Mouse (Mus musculus) E14TG2a.4 (cell line): ENCODE results near the gene Mrpl14.

Experiments used
- H3K27me3 ChIP-seq: 2 replicates; pipeline ENCODE4 v1.6.1; 2014; ENCODE audit warnings: low read length, control low read depth; ENCODE audit not compliant: insufficient read depth
- H3K36me3 ChIP-seq: 2 replicates; pipeline ENCODE4 v1.6.1; 2014; ENCODE audit warnings: low read length, control low read depth; ENCODE audit not compliant: insufficient read depth
- H3K4me1 ChIP-seq: replicated peaks from 2 replicates; pipeline ENCODE4 v1.6.1; 2014; ENCODE audit warnings: low read depth, low read length, control low read depth
- H3K4me3 ChIP-seq: replicated peaks from 2 replicates; pipeline ENCODE4 v1.5.1; 2014; ENCODE audit warnings: mild to moderate bottlenecking, low read length
- H3K9me3 ChIP-seq: 2 replicates; pipeline ENCODE4 v1.6.1; 2014; ENCODE audit warnings: low read length, control low read depth
- CTCF ChIP-seq: conservative IDR thresholded peaks from 2 replicates; pipeline ENCODE4 v1.5.1; 2014; ENCODE audit warnings: low read length
- NANOG ChIP-seq: IDR thresholded peaks from 2 replicates; pipeline ENCODE4 v1.6.1; 2014; ENCODE audit warnings: borderline replicate concordance, low read length, mixed read lengths
- POU5F1 ChIP-seq: IDR thresholded peaks from 2 replicates; pipeline ENCODE4 v1.6.1; 2014; ENCODE audit warnings: low read length, borderline replicate concordance

Gene Mrpl14

GRCm38 (mm10) chr17:45663106-45663919 lies 22.8 kb upstream of the Mrpl14 start:
- Histone ChIP-seq H3K9me3 (no peaks in the 10 kb centered on the region), H3K4me1 (peaks cover 88% of the 10 kb centered on the region), H3K4me3 (peak overlapping the region; percentile 29; the same call in 1 of the 2 replicates), H3K27me3 (no peaks in the 10 kb centered on the region), H3K36me3 (peaks cover 61% of the 10 kb centered on the region)
- peak; percentile 92 for TF ChIP-seq CTCF
- no peak for TF ChIP-seq NANOG
- no peak for TF ChIP-seq POU5F1

DNA sequence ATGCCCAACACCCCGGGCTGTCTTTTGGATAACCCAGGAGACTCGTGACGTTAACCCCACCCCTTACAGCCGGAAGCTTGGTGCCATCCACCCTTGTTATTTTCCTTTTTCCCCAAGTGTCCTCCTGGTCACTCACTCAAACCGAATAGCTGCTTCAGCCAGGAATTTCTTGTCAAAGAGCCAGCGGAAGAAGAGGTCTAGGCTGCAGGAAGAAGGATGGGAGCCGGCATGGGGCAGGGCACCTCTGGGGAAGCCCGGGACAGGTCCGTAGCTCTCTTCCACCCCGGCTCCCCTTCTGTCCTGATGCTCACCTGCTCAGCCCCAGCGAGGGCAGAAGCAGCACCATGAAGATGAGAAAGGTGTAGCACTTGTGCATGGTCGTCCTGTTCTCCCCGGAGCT lies 21.5 kb upstream of the Mrpl14 start:
- Histone ChIP-seq H3K4me1 (peaks cover 86% of the 10 kb centered on the region), H3K36me3 (peaks cover 73% of the 10 kb centered on the region), H3K9me3 (no peaks in the 10 kb centered on the region), H3K27me3 (no peaks in the 10 kb centered on the region), H3K4me3 (peak overlapping the region; percentile 73)
- TF ChIP-seq CTCF (no peak), POU5F1 (no peak), NANOG (no peak)

GRCm38 (mm10) chr17:45666091-45666490 lies 20.0 kb upstream of the Mrpl14 start:
- Histone ChIP-seq H3K4me1 (peaks cover 86% of the 10 kb centered on the region), H3K36me3 (peaks cover 75% of the 10 kb centered on the region), H3K27me3 (no peaks in the 10 kb centered on the region), H3K9me3 (no peaks in the 10 kb centered on the region), H3K4me3 (peak overlapping the region; percentile 64)
- TF ChIP-seq POU5F1 (no peak), CTCF (no peak), NANOG (no peak)

DNA sequence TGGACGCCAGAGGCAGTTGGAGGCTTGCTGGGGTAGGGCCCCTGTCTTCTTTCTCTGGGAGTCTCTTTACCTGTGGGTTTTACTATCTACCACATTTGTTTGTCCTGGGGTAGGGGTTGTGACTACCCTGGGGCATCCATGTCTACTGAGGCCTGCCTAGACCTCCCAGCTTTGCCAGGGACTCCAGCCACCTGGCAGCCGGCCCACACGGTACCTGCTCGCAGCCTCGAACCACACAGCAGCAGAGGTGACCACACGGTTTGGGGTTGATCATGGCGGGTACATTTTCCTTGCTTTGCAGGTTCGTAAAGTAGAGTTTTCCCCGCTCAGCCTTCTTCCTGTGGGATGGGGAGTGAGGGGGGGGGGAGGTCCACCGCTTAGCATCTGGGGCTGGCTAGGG lies 18.6 kb upstream of the Mrpl14 start:
- H3K4me3 ChIP-seq, result peak overlapping the region; percentile 64; the same call in 1 of the 2 replicates
- no peaks in the 10 kb centered on the region for H3K9me3 ChIP-seq
- H3K27me3 ChIP-seq, result no peaks in the 10 kb centered on the region
- TF ChIP-seq NANOG (no peak), CTCF (no peak), POU5F1 (no peak)
- H3K36me3 ChIP-seq, result peaks cover 75% of the 10 kb centered on the region
- H3K4me1 ChIP-seq, result peaks cover 78% of the 10 kb centered on the region

DNA sequence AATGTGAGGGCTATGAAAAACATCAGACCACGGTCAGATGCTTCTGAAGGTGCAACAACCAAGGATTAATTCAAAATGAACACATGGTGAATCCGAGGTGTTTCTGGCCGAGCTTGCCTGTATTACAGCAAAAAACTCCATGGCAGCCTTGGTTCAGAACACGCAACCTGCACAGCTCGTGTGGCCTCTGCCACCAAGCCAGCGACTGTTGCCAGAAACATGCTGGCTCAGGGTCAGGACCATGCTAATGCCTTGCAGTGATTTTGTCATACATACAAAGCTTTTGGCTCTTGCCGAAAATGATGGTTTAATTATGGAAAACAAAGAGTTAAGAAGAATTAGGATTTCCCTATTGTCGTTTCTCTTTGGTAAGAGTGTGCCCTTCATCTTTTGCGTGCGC lies 18.1 kb upstream of the Mrpl14 start:
- Histone ChIP-seq H3K4me1 (peaks cover 73% of the 10 kb centered on the region), H3K27me3 (no peaks in the 10 kb centered on the region), H3K4me3 (no peak overlapping the region), H3K9me3 (no peaks in the 10 kb centered on the region), H3K36me3 (peaks cover 76% of the 10 kb centered on the region)
- TF ChIP-seq POU5F1 (no peak), NANOG (no peak), CTCF (no peak)

- H3K9me3 ChIP-seq, result no peaks in the 10 kb centered on the region
- peaks cover 51% of the 10 kb centered on the region for H3K4me1 ChIP-seq
- TF ChIP-seq CTCF (peak; percentile 59), NANOG (no peak)
- H3K36me3 ChIP-seq, result peaks cover 89% of the 10 kb centered on the region
- H3K4me3 ChIP-seq, result no peak overlapping the region
- H3K27me3 ChIP-seq, result no peaks in the 10 kb centered on the region
Observed at GRCm38 (mm10) chr17:45671821-45672220, 14.3 kb upstream of the Mrpl14 start.

DNA sequence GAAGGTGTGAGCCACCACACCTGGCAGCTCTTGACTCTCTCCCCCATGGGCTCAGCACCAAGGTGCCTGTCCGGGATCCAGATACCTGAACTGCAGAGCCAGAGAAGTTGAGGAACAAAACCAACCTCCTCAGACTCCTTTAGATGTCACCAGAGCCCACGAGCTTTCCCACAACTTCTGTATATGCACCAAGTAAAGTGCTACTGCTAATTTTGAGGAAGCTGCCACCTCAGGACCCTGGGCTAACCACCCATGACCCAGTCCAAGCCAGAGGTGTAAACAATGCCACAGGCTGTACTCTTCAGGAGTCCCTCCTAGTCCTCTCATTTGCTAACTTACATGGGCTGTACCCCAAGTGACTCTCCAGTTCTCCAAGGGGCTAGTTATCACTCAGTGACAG lies 13.5 kb upstream of the Mrpl14 start:
- TF ChIP-seq CTCF (no peak), NANOG (no peak), POU5F1 (no peak)
- no peaks in the 10 kb centered on the region for H3K9me3 ChIP-seq
- H3K4me3 ChIP-seq, result no peak overlapping the region
- no peaks in the 10 kb centered on the region for H3K27me3 ChIP-seq
- peaks cover 44% of the 10 kb centered on the region for H3K4me1 ChIP-seq
- peaks cover 92% of the 10 kb centered on the region for H3K36me3 ChIP-seq

DNA sequence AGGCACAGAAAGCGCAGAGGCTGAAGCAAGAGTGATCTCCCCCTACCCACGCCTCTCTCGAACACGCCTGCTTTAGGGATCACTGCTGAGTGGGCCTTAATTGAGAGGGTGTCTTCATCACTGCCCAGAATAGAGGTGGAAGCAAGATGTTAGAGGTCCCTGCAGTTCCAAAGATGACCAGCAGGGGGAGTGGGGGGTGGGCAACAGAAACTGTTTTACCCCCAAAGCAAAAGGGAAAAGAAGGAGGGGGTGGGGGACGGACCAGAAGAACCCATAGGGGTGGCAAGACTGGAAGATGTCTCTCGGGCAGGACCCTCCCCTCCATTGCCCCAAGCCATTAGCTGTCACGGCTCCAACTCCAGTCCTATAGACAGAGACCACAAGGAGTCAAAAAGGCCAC lies 8.0 kb upstream of the Mrpl14 start:
- H3K36me3 ChIP-seq, result peaks cover 62% of the 10 kb centered on the region
- peak; percentile 98 for TF ChIP-seq CTCF
- TF ChIP-seq POU5F1, result no peak
- H3K27me3 ChIP-seq, result no peaks in the 10 kb centered on the region
- no peaks in the 10 kb centered on the region for H3K9me3 ChIP-seq
- no peak overlapping the region for H3K4me3 ChIP-seq
- peaks cover 67% of the 10 kb centered on the region for H3K4me1 ChIP-seq

DNA sequence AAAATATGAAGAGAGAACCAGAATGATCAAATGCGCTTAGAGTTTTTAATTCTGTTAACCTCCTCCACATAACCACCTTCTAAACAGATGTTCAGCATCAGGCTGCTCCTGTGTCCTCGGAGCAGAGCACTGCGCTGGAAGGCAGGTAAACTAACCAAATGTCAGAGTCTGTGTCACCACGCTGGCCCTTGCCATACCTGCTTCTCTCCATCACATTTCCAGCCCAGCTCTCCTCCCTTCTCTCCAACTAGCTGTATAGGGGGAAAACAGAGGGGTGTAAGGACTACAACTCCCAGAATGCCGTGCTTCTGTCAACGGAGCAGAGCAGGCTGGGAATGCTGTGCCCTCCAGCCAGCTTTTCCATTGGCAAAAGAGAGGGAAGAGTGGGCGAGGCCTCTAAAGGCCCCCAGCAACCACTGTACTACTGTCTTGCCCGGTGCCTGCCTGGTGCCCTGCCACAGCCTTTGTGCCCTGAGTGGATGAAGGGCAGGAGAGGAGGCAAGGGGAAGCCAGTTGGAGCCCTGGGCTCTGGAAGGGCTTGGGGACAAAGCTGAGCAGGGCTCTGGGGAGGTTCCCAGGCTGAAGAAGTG lies 5.6 kb upstream of the Mrpl14 start:
- Histone ChIP-seq H3K9me3 (no peaks in the 10 kb centered on the region), H3K4me3 (peak overlapping the region; percentile 66), H3K27me3 (peaks cover 9% of the 10 kb centered on the region), H3K4me1 (peaks cover 74% of the 10 kb centered on the region), H3K36me3 (peaks cover 41% of the 10 kb centered on the region)
- TF ChIP-seq CTCF, result no peak
- no peak for TF ChIP-seq NANOG
- TF ChIP-seq POU5F1, result no peak
